Mouse (Mus musculus): ENCODE results near the gene Bicdl1.

The Bicdl1 gene

DNA sequence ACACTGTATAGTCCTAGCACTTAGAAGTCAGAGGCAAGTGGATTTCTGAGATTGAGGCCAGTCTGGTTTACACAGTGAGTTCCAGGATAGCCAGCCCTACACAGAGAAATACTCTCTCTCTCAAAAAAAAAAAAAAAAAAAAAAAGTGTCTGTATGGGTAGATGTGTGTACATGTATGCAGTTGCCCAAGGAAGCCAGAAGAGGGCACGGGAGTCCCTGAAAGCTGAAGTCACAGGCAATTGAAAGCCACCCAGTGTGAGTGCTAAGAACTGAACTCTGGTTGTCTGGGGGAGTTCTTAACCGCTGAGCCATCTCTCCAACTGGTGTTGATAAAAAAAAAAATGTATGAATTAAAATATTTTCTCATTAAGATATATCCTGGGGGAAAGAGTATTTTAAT lies 3.1 kb upstream of the Bicdl1 start:
- no peak for TF ChIP-seq GATA4 (IDR thresholded peaks at IDR 0.05; ENCODE audit: insufficient replicate concordance, low read length)

DNA sequence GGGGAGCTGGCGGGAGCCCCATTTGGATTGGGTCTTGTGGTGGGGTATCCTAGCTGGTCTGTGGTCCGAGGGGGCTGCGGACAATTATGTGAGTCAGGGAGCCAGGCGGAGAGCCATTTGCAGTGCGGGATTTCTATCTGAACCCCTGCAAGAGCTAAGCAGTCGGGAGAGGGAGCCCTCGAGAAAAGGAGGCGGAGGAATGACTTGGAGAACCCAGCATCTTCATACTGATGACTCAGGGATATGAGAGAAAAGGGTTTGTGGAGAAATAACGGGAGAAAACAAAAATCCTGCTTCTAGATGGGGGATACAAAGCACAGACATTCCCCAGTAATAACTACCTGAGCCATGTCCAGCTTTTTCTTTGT lies 1.4 kb upstream of the Bicdl1 start:
- no peak for TF ChIP-seq GATA4 (IDR thresholded peaks at IDR 0.05; ENCODE audit: insufficient replicate concordance, low read length)

- no peak for TF ChIP-seq GATA4 (IDR thresholded peaks at IDR 0.05; ENCODE audit: insufficient replicate concordance, low read length)
Measured at GRCm38 (mm10) chr5:115732176-115732848, 891 bp upstream of the Bicdl1 start.

DNA sequence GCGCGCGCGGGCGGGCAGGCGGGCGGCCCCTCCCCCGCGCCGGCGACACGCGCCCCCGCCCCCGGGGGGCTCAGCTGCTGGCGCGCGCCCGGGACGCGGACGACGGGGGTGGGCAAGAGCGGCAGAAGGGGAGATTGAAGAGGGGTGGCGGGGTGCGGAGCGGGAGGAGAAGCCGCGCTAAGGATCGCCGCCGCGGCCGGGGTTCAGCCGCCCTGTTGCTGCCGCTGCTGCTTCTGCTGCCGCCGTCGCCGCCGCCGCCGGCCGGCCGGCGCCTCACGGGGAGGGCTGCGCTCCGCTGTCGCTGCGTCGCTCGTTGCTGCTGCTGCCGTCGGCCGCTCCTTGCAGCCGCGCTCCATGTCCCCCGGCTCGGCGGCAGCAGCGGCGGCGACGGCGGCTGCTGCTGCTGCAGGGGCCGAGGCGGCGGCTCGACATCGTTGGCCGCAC lies 333 bp upstream of the Bicdl1 start:
- TF ChIP-seq GATA4 (IDR thresholded peaks at IDR 0.05; ENCODE audit: insufficient replicate concordance, low read length), result no peak

DNA sequence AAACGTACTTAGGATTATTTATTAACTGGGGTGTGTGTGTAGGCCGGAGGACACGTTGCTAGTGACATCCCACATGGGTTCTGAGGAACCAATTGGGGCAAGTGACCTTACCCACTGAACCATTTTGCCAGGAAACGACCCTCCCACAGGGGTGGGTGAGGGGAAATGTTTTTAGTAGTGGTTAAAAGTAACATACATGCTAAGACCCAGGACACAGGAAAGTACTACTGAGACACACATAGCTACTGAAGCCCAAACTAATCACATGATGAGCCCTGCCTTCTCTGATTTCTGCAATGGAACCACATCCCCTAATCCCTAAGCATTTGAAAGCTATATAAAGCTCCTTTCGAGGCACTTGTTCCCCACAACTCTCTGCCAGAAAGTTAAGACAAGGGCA lies 1.1 kb downstream of the Bicdl1 start:
- TF ChIP-seq GATA4 (IDR thresholded peaks at IDR 0.05; ENCODE audit: insufficient replicate concordance, low read length), result no peak

DNA sequence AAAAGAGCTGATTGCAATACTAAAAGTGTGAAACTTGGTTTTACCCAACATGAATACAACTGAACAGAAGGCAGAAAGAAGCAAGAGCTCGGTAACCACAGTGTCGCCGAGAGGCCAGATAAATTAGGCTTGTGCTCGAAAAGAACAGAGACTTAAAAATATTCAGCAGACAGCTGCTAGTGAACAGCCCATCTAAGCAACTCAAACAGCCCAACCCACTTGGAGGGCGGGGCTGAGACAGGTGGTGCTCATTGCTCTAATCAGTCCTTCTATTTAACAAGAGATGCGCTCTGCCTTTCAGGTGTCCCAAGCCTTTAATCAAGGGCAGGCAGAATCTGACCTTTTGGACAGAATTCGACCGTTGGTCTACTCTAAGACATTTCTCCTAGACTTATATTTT lies 4.8 kb downstream of the Bicdl1 start:
- no peak for TF ChIP-seq GATA4 (IDR thresholded peaks at IDR 0.05; ENCODE audit: insufficient replicate concordance, low read length)

DNA sequence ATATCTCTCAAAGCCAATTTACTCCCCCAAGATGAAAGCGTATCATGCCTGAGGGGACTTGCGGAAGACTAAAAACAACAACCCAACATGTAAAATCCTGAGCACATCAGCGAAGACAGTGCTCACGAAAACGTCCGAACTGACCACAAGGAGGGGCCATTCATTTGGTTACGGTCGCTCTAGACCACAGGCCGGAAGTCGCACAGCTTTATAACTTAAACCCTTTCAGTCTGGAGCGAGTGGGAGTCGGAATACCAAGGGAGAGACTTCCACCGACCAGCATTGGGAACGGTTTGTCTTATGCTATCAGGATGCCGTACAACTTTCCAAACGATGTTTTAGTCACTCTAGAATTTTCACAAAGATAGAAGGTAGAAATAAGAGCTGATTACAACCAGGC lies 5.4 kb downstream of the Bicdl1 start:
- no peak for TF ChIP-seq GATA4 (IDR thresholded peaks at IDR 0.05; ENCODE audit: insufficient replicate concordance, low read length)

DNA sequence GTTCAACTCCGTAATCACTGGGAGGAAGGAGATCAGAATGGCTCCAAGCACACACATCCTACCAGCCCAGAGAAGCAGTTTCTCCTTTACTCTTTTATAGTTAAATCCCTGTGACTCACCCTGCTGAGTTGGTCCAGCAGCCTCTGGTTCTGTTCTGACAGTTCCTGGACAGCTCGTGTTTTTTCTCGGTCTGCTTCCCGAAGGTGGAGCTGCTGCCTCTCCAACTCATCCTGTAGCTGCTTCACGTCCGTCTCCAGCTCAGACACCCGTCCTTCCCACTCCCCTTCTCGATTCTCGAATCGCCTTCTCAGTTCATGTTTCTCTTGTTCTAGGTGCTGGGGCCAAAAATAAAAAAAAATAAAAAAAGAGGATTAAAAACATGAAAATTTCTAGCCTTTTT lies 7.0 kb downstream of the Bicdl1 start:
- no peak for TF ChIP-seq GATA4 (IDR thresholded peaks at IDR 0.05; ENCODE audit: insufficient replicate concordance, low read length)

DNA sequence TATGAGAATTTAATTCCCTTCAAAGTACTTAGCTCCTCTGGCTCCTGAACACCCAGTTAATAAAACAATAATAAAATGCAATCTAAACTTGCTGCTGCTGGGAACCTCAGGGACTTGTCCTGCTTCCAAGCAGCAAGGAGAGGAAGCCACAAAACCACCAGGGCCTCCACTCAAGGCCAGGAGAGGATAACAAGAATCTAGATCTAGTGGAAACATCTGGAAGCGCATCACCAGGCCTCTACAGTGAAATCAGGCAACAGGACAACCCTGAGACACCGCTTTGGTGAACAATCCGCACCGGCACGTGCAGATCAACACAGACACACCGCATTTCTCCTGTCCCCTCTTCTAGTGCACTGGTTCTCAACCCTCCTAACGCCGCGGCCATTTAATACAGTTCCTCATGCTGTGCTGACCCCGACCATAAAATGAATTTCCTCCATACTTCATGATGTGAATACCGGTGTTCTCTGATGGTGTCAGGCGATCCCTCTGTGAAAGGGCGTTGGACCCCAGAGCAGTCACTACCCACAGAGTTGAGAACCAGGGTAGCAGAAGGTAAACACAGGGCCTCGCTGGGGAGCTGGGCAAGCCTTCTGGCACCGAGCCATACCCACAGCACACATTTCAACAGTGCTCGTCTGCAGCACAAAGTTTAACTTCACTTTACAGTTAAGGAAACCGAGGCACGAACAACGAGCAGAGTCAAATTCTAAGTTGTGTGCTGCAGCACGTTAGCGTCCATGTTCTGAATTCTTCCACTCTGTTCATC lies 9.0 kb downstream of the Bicdl1 start:
- TF ChIP-seq GATA4 (IDR thresholded peaks at IDR 0.05; ENCODE audit: insufficient replicate concordance, low read length), result no peak

- TF ChIP-seq GATA4 (IDR thresholded peaks at IDR 0.05; ENCODE audit: insufficient replicate concordance, low read length), result no peak
Measured at GRCm38 (mm10) chr5:115720761-115721160, 10.7 kb downstream of the Bicdl1 start.

GRCm38 (mm10) chr5:115717693-115718092 lies 13.7 kb downstream of the Bicdl1 start:
- no peak for TF ChIP-seq GATA4 (IDR thresholded peaks at IDR 0.05; ENCODE audit: insufficient replicate concordance, low read length)

GRCm38 (mm10) chr5:115717106-115717505 lies 14.3 kb downstream of the Bicdl1 start:
- no peak for TF ChIP-seq GATA4 (IDR thresholded peaks at IDR 0.05; ENCODE audit: insufficient replicate concordance, low read length)

DNA sequence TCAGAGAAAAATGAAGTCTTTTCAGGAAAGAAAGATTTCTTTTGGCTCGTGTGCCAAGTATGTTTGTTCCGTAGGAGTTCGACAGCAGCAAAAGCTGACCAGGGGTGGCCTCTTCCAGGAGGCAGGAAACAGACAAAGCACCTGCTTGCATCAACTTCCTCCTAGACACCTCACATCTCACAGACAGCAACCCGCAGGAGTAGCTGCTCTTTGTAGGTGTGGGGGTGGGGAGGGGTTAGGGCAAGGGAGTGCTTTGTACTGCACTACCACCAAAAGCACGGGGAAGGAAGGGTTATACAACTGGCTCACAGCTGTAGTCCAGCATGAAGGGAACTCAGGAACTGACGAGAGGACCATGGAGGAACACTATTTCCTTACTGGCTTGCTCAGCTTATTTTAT lies 15.0 kb downstream of the Bicdl1 start:
- TF ChIP-seq GATA4 (IDR thresholded peaks at IDR 0.05; ENCODE audit: insufficient replicate concordance, low read length), result no peak

GRCm38 (mm10) chr5:115714761-115715160 lies 16.7 kb downstream of the Bicdl1 start:
- no peak for TF ChIP-seq GATA4 (IDR thresholded peaks at IDR 0.05; ENCODE audit: insufficient replicate concordance, low read length)

- TF ChIP-seq GATA4 (IDR thresholded peaks at IDR 0.05; ENCODE audit: insufficient replicate concordance, low read length), result no peak
Measured at GRCm38 (mm10) chr5:115712487-115712886, 18.9 kb downstream of the Bicdl1 start.

DNA sequence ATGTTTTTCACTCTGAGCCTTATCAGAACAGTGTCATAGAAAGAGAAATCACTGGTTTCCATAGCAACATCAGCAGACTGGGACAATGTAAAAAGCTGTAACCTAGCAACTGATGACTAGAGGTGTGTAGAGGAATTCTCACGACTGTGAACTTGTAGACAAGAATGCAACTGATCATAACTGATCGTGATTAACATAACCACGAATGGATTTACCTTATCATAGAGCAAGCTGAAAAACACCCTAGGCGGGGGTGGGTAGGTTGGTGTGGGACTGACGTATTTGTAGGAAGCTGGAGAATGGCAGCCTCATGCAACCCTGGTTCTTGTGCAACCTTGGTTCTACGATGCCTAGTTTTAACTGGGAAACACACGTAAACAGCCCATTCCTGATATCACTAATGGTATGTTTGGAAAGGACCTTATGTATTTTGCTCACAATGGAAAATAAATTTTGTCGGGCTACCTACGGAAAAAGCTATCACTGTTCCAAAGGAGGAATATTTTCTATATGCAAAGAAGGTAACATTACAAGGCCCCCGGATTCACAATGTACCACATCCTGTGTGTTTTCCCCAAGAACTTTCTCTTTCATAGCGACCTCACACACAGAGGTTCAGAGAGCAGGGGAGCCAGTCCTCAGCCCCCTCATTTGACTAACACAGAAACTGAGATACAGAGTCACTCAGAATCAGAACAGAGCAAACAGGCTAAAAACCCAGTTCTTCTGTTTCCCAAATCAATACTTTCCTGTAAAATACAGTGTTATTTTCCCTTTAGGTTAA lies 19.6 kb downstream of the Bicdl1 start:
- TF ChIP-seq GATA4 (IDR thresholded peaks at IDR 0.05; ENCODE audit: insufficient replicate concordance, low read length), result no peak
